In the genomic region with DNA sequence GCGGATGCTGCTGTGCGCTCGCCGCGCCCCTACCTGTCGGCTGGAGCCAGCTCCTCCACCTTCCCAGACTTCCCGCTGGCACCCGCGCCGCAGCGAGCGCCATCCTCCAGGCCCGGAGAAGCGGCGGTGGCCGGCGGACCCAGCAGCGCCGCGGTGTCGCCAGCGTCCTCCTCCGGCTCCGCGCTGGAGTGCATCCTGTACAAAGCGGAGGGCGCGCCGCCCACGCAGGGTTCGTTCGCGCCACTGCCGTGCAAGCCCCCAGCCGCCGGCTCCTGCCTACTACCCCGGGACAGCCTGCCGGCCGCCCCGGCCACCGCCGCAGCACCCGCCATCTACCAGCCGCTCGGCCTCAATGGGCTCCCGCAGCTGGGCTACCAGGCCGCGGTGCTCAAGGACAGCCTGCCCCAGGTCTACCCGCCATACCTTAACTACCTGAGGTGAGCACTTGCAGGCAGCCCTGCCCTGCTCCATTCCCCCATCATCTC, we compare ENCODE assay signal across 8 mouse cellular contexts. TPM values are rescaled to one million over a fixed set of nuclear protein-coding genes. Genes with fewer than 3 reads are reported as not detected.
DNase-seq lines count a peak whose midpoint lies in the region; ATAC-seq and TF ChIP-seq lines count a peak whose summit lies in the region.

No protein-coding gene starts in this region.

- peaks cover 22% of the 10 kb centered on the region for H3K27me3 ChIP-seq in forebrain, embryonic 11.5 days (ENCODE audit: control insufficient read depth, insufficient read depth, low read length)
- no peaks in the 10 kb centered on the region; the same call in 1 of the 2 replicates for H3K27me3 ChIP-seq in hindbrain, embryonic 16.5 days (replicated peaks; ENCODE audit: control insufficient read depth, insufficient read depth, low read length)

- TF ChIP-seq CTCF in brain, embryonic 14.5 days (IDR thresholded peaks at IDR 0.05; ENCODE audit: borderline replicate concordance, extremely low read depth, insufficient read depth, insufficient read length), result peak; percentile 3; the same call in 1 of the 2 replicates

- peak; percentile 33 for DNase-seq in Muller cell, postnatal 12 days (ENCODE audit: inconsistent ontology term)
- DNase-seq in brain, embryonic 14.5 days (ENCODE audit: low read depth), result peak; percentile 70
- DNase-seq in forebrain, embryonic 11.5 days (ENCODE audit: low spot score), result peak; percentile 80
- peak; percentile 63 to 68 for DNase-seq in left cerebral cortex, postnatal 14 days (ENCODE audit: low spot score in 2 of 2)
- peak; percentile 42 to 51 for DNase-seq in right cerebral cortex, postnatal 36 days (ENCODE audit: low spot score in 2 of 2)
- no peak for DNase-seq in spleen, postnatal 36 days (ENCODE audit: low spot score in 2 of 2)

- peak overlapping the region; percentile 61 for H3K9ac ChIP-seq in forebrain, embryonic 11.5 days (ENCODE audit: low read length)
- H3K9ac ChIP-seq in hindbrain, embryonic 16.5 days (ENCODE audit: low read depth, low read length), result peak overlapping the region; percentile 86

- H3K4me3 ChIP-seq in forebrain, embryonic 11.5 days (ENCODE audit: low read depth, low read length), result peak overlapping the region; percentile 56
- H3K4me3 ChIP-seq in hindbrain, embryonic 16.5 days (ENCODE audit: low read length), result peak overlapping the region; percentile 69

- no peaks in the 10 kb centered on the region for H3K9me3 ChIP-seq in forebrain, embryonic 11.5 days (ENCODE audit: control insufficient read depth, low read length)
- H3K9me3 ChIP-seq in hindbrain, embryonic 16.5 days (ENCODE audit: control insufficient read depth, low read length), result no peaks in the 10 kb centered on the region

- ATAC-seq in forebrain, embryonic 11.5 days (replicated peaks; ENCODE audit: low FRiP score), result peak; percentile 74
- peak; percentile 88 for ATAC-seq in hindbrain, embryonic 16.5 days
- peak; percentile 23 for ATAC-seq in megakaryocyte progenitor cell, adult 5-6 weeks (replicated peaks; ENCODE audit: poor library complexity)

- TF ChIP-seq POLR2A in brain, embryonic 14.5 days (IDR thresholded peaks at IDR 0.05; ENCODE audit: borderline replicate concordance, extremely low read depth, insufficient read depth, insufficient read length, poor library complexity, severe bottlenecking), result no peak

- no peak overlapping the region for H3K27ac ChIP-seq in forebrain, embryonic 11.5 days (ENCODE audit: low read depth, low read length)
- peak overlapping the region; percentile 82 for H3K27ac ChIP-seq in hindbrain, embryonic 16.5 days (ENCODE audit: low read depth, low read length)

- intact Hi-C loops in left cerebral cortex, postnatal 14 days (cut with DNase I), result loop anchor here (10.0 kb wide), 1 partner anchor 197 kb away; no protein-coding TSS in a partner anchor

- peaks cover 2% of the 10 kb centered on the region; the same call in 1 of the 2 replicates for H3K4me1 ChIP-seq in forebrain, embryonic 11.5 days (replicated peaks; ENCODE audit: control insufficient read depth, insufficient read depth, low read length)
- peaks cover 15% of the 10 kb centered on the region for H3K4me1 ChIP-seq in hindbrain, embryonic 16.5 days (ENCODE audit: control insufficient read depth, insufficient read depth, low read depth, low read length)

- no peaks in the 10 kb centered on the region for H3K36me3 ChIP-seq in forebrain, embryonic 11.5 days (ENCODE audit: control insufficient read depth, insufficient read depth, low read length)
- no peaks in the 10 kb centered on the region for H3K36me3 ChIP-seq in hindbrain, embryonic 16.5 days (ENCODE audit: control insufficient read depth, insufficient read depth, low read length)

- peak overlapping the region; percentile 96 for H3K4me2 ChIP-seq in forebrain, embryonic 11.5 days (ENCODE audit: low read depth, low read length, severe bottlenecking)
- H3K4me2 ChIP-seq in hindbrain, embryonic 16.5 days (ENCODE audit: low read length), result peak overlapping the region; percentile 86

- WGBS in forebrain, embryonic 11.5 days, result 1% methylated on average over 47 of the region's 49 CpGs
- WGBS in hindbrain, embryonic 16.5 days, result under 1% methylated on average over 27 of the region's 49 CpGs

RNA-seq across cellular contexts. Expression of a gene that starts 2.1 kb away (rescaled TPM):
- 0.82 and 1.00 TPM in 2 replicates for polyA plus RNA-seq in brain, embryonic 14.5 days (2012; rRNA removed)
- polyA plus RNA-seq in forebrain, embryonic 11.5 days (2014; fragmentation: Nextera tagmentation; extraction: Ambion mirVana), result 0.40 and 0.53 TPM in 2 replicates
- 4.2 TPM in 2 replicates for polyA plus RNA-seq in hindbrain, embryonic 16.5 days (2015; fragmentation: Nextera tagmentation; extraction: Ambion mirVana)
- total RNA-seq in left cerebral cortex, postnatal 14 days (2021), result 10 to 100 TPM; 14.8 to 16.3 TPM
- not detected in 2 replicates for total RNA-seq in megakaryocyte progenitor cell, adult 5-6 weeks (2015)
- not detected in 2 replicates for total RNA-seq in megakaryocyte progenitor cell, adult 5-6 weeks (2017)

Comparison
In these comparisons a context has a peak if more than half of its experiments do, and no peak if none do; other contexts are left out.
1. DNase-seq: peak in Muller cell, postnatal 12 days (single experiment), brain, embryonic 14.5 days (single experiment), forebrain, embryonic 11.5 days (single experiment), left cerebral cortex, postnatal 14 days (2 of 2) and right cerebral cortex, postnatal 36 days (2 of 2); none in spleen, postnatal 36 days (0 of 2).
2. ATAC-seq: peak in every context shown above with its lines; median percentile 88 in hindbrain, embryonic 16.5 days; 74 in forebrain, embryonic 11.5 days; 23 in megakaryocyte progenitor cell, adult 5-6 weeks.